In genomic region chr9:84304398-84304797, GRCm38 (mm10) we compare ENCODE assay signal across 19 mouse cellular contexts.
A peak's percentile ranks its signal among the peaks of the same experiment; 100 is the strongest.
DNase-seq lines count a peak whose midpoint lies in the region; TF ChIP-seq lines count a peak whose summit lies in the region.
"Had no signal": no experiment of that assay in that cellular context is flagged by ENCODE, and none has a peak within 500 bp of the region (broad histone marks: within the 10 kb centered on the region; RNA-seq: fewer than 3 reads in every experiment).

No protein-coding gene starts in this region.

- TF ChIP-seq CTCF in gastrocnemius, adult 2 months (IDR thresholded peaks at IDR 0.05): peak; percentile 14; the same call in 1 of the 2 replicates
- TF ChIP-seq CTCF in layer of hippocampus, adult 2 months (conservative IDR thresholded peaks at IDR 0.05): peak; percentile 58

- no peak overlapping the region for H3K27ac ChIP-seq in gastrocnemius, adult 2 months
- H3K27ac ChIP-seq in layer of hippocampus, adult 2 months: no peak overlapping the region
- H3K27ac ChIP-seq: forebrain, embryonic 12.5 days; hindbrain, embryonic 14.5 days; kidney, embryonic 15.5 days; liver, embryonic 13.5 days; neural tube, embryonic 12.5 days had no signal

- DNase-seq in gastrocnemius, adult 2 months: no peak
- DNase-seq in gastrocnemius, postnatal 14 days: no peak
- no peak for DNase-seq in layer of hippocampus, adult 2 months (ENCODE audit: low spot score in 2 of 2)
- DNase-seq in layer of hippocampus, adult 9-10 months (ENCODE audit: low spot score): no peak
- DNase-seq in thymus, postnatal 25 days: peak; percentile 2
- DNase-seq in thymus, postnatal 0 days (ENCODE audit: low spot score): no peak
- DNase-seq in right cerebral cortex, postnatal 14 days: no peak
- DNase-seq in adrenal gland, postnatal 4 days (ENCODE audit: low spot score in 2 of 2): no peak
- DNase-seq: cerebellum, adult 8-10 months; heart, adult 18-20 months; heart, postnatal 10 days; liver, embryonic 13.5 days; lung, postnatal 4 days; midbrain, embryonic 14.5 days; thymus, adult 2 months had no signal

- intact Hi-C loops in gastrocnemius, adult 2 months (cut with DNase I): no loop called here
- intact Hi-C loops in gastrocnemius, postnatal 14 days (cut with DNase I; ENCODE audit: low total_unique reads): no loop called here

- no peak overlapping the region for H3K4me3 ChIP-seq in gastrocnemius, adult 2 months
- H3K4me3 ChIP-seq in layer of hippocampus, adult 2 months: no peak overlapping the region
- H3K4me3 ChIP-seq: forebrain, embryonic 12.5 days; kidney, embryonic 15.5 days; liver, embryonic 13.5 days; neural tube, embryonic 12.5 days had no signal
